Mouse (Mus musculus) frontal cortex, postnatal 25 days (tissue): Measurements from ENCODE around the gene Rwdd3.

Experiments used
- DNase-seq, 2 experiments: peaks; one replicate each; pipeline ENCODE4 v3.0.0; 2022; ENCODE audit warnings: low spot score in 2 of 2

The Rwdd3 gene

DNA sequence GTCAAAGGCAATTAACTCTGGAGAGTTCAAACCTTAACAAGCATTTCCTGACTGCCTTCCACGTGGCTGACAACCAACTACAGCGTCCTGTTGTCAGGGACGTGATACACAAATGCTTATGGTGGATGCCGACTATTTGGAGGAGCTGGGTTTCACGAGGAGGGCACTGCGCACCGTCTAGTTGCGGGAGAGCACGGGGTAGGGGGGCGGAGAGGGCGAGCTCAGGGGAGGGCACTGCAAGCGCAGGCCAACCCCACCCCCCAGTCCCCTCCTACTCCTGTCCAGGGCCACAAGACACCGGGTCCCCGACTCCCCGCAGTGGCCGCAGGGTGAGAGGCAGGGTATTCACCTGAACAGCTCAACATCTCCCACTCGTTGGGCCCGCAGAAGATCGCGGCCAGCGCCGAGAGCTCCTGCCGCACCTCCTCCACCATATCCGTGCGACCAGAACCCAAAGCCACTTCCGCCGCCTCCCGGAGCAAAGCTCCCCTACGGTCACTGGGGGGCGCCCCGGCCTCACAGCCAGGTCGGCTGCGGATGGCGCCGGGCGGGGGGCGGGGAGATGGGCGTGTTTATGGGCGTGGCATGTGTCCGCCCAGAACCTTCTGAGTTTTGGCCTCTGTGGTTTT, at the start of gene Rwdd3:
Gene Rwdd3 (minus strand): TSS at position 453 of the 629 bp plus-strand sequence.
- peak; percentile 82 to 83 for DNase-seq

DNA sequence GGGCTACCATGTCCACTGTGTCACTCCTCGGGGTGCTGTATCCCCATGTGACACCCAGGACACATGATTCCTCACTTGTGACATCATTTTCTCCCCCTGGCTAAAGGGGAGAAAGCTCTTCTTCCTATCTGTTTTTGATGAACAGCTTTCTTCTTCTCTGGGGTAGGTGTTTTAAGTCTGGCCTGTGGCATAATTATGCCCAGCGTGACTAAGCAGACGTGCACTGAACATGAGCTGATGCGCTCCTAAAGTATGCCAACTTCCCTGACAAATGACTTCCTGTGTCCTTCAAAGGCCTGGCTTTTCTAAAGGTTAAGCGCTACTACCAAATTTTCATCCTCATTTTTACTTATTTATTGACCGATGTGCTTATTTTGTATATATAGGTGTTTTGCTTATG, 45.5 kb upstream of the Rwdd3 start:
- no peak for DNase-seq

- no peak for DNase-seq
These were observed 42.0 kb upstream of the Rwdd3 start for GRCm38 (mm10) chr3:121213501-121213900.

- no peak for DNase-seq
These were observed 40.7 kb upstream of the Rwdd3 start for GRCm38 (mm10) chr3:121212156-121212555.

DNA sequence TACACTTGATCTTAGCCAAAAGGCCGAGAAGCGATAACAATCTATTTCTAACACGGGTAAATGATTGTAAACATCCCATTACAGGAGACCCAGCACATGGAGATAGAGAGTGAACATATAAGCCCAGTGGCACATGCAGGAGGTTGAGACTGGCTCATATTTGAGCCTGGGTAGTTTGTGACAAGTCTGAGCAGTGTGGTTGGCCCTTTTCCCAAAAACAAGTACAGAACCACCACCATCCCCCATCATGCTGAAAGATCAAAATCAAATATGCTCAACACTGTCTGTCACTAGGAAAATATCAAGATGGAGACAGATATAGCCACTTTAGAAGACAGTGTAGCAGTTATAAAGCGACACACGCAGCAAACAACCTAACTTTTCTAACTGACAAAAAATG, 37.5 kb upstream of the Rwdd3 start:
- DNase-seq = no peak

GRCm38 (mm10) chr3:121206202-121206882, 34.8 kb upstream of the Rwdd3 start:
- DNase-seq = no peak

DNA sequence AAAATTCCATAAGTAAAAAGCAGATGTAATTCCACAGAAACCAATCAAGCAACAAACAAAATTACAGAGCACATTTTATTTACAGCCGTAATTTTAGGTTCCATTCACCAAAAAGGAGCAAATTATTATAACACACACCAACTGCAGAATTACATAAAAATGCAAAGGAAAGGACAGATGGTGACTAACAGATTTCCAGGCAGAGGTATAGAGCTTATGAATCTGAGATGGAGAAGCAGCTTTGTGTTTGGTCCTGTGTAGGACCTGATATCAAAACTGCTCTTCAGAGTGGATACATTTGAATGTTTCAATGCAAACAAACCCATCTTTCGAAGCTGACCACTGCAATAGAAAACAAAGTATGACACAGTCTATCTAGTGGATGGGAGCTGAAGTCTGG, 31.1 kb upstream of the Rwdd3 start:
- DNase-seq = no peak

DNA sequence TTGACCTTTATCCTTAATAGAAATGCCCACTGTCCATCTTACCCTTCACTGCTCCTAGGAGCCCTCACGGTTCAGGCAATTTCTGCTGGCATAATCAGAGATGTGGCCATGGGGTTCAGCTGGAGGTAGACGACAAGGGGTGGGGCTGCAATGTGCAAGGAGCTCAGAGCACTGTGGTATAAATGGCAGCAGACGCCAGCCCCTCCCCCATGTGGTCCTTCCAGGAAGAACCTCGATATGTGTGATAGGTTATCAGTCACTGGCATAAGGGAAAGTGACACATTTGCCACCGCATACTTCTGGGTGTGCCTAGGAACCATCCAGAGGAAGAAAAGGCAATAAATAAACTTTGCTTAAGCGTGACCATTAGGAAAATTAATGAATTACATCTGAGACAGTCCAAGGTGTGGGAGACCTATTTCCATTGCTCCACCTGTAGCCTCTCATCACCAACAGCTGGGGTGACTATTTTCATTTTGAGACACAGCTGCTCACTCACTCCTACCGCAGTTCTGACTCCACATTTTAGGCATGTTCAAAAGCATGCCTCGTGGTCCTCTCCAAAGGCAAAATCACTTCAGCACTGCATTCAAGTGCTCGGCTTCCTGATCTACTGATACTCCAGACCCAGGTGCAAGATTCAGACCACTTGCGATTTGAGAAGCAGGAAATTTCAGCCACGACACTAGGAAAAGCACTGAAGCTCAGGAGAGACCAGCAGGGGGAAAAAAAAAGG, 29.7 kb upstream of the Rwdd3 start:
- DNase-seq = no peak

DNA sequence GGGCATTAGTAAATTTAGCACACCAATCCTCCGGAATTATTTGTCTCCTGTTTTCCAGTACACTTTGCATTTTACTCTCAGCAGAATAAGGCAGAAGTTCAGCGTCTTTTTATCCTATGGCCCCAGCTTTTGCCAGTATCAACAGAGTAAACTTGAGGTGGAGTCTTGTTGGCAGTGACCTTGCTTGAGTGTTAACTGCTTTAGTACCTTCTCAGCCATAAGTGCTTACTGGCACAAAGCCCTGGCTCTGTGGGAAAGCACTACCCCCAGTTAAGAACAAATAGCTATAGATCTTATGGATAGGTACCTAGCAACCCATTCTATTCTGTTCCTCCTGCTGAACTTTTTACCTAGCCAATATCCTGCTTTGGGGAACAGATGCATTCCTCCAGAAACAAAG, 17.7 kb upstream of the Rwdd3 start:
- no peak for DNase-seq

GRCm38 (mm10) chr3:121187510-121187909, 16.0 kb upstream of the Rwdd3 start:
- DNase-seq = no peak

DNA sequence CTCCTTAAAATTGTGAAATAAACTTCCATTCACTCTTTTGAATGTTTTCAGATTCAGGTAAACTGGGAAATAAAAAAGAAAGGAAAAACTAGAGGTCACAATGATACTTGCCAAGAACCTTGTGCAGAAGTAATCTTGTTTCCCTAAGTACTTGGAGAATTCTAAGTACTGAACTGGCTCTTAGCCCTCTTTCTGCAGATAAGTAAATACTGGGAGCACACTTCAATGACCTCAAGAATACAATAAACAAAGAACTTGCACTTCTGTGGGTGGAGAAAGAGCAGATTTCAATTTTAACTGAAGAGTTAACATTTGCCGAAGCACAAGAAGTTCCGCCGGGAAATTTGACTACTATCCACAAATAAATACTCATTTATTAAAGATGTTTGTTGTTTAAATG, 15.4 kb upstream of the Rwdd3 start:
- DNase-seq = no peak

DNA sequence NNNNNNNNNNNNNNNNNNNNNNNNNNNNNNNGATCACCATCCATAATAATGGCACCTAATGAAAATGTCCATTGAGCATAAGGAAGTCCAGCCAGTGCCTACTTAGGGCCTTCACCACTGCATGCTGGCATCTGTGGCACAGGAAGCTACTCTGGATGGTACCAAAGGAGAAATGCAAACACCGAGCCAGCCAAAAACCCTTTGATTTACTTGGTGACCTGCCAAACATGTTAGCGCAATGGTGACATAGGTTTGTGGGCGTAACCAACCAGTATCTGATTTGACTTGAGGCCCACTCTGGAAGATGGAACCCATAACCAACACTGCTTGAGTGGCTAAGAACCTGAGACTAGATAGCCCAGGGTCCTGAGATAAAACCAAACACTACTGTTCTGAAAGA, 13.7 kb upstream of the Rwdd3 start:
- no peak for DNase-seq

DNA sequence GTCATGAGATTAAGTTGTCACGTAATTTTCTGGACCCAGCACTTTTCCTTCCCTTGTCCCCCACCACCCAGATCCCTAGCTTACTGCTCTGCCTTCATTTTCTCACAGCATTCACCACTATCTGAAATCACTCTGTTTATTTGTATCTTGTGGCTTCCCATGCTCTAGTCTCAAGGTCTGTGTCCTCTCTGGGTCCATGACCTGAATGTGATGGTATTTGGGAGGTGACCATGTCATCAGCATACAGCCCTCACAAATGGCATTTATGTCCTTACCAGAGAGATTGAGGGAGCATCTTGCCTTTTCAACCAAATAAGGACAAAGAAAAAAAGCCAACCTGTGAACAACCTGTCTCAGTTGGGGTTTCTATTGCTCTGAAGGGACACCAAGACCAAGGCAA, 4.5 kb upstream of the Rwdd3 start:
- no peak for DNase-seq

- DNase-seq = no peak
These were observed 2.9 kb upstream of the Rwdd3 start for GRCm38 (mm10) chr3:121174248-121174945.

DNA sequence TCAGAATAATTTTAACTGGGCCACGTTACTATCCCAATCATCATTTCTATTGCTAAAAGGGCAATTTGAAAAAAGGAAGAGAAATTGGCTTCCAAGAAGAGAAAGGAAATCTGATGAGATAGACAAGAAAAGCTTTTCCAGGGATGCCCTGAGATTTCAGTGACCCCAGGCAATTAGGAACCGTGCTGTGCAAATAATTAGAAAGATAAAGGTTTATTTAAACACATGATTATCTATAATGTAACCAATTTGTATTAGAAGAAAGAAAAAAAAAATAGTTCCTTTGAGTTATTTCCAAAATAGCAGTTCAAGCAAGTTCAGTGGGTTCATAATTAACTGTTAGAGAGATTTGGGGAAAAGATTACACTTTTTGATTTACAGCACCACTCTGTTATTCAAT, 1.2 kb upstream of the Rwdd3 start:
- no peak for DNase-seq

GRCm38 (mm10) chr3:121171872-121172265, 374 bp upstream of the Rwdd3 start:
- DNase-seq = no peak

DNA sequence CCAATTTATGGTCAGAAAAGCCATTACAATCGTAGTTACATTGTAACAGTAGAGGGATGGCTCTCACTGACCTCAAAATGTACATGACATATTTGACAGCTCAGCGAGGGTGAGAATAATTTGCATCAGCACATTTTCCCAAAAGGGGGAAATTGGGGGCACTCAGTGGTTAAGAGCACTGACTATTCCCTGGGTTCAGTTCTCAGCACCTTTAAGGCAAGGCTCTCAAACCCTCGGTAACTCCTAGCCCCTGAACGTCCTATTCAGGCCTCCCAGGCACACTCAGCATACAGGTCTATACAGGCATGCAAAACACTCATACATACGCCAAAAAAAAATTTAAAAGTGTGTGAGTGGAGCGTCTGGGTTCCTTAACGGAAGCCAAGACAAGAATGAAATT, 864 bp downstream of the Rwdd3 start:
- no peak for DNase-seq

DNA sequence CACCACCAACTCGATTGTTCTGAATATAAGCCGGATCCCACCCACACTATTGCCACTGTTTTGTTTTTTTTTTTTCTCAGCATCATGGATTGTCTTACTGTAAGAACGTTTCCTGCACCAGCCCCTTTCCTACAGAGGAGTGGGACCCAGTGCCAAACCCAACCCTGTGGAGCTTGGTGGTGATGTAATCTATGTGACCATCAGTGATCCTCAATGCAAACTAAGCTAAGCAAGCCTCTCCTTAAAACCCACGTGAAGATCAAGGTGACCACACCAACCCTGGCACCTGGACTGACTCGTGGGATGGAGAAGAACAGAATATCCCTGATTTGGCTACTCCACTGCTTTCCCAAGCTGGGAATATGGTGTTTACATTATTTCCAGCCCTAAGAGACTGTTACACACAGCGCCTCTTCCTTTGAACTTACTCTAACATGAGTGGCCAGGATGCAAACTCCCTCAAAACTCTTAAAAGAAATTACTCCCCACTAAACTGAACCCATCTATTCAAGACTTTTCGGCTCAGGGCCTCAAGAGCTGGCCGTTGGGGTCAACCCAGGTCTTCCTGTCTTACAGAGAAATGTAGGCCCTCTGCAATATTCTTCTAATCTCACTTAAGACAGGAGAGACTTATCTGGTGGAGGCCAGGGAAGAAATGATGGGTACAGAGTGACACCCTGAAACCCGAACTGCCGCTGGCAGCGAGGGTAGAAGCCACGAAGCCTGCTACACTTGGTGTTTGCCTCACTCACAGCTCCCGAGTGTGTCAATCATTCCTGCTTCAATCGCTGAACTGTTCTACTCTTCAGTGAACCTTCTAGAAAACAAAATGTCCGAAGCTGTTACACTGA, 2.2 kb downstream of the Rwdd3 start:
- DNase-seq = no peak

GRCm38 (mm10) chr3:121168581-121168980, 2.9 kb downstream of the Rwdd3 start:
- no peak for DNase-seq

GRCm38 (mm10) chr3:121163271-121163819, 8.2 kb downstream of the Rwdd3 start:
- DNase-seq = peak; percentile 33 to 56

DNA sequence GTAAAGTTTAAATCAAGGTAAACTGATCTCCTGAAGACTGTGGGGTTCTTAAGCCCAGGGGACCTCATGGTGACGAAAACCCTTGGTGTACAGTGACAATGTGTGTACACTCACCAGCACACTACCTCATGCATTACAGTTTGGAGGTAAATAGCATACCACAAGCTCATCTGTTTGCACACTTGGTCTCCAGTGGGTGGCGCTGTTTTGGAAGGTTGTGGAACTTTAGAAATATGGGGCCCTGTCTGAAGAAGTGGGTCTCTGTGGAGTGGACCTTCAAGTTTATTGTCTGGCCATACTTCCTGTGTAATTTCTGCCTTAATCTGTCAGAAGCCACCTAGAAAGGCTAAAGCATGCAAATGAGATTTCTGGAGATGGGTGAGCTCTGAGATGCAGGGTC, 9.8 kb downstream of the Rwdd3 start:
- DNase-seq = no peak
